Mouse (Mus musculus) hindbrain, embryonic 12.5 days (tissue): Measurements from ENCODE around the gene Scn1a. TPM values are rescaled to one million over a fixed set of nuclear protein-coding genes. Genes with fewer than 3 reads are reported as not detected.

Experiments used
- ATAC-seq: fragments of 200-750 bp; cut with Nextera tagmentation; 2 replicates; pipeline ENCODE4 v1.8.0; 2017; ENCODE audit warnings: moderate TSS enrichment; ENCODE audit not compliant: low FRiP score
- H3K27ac ChIP-seq: fragments of 300-500 bp; sonication (generic); 2 replicates; pipeline ENCODE4 v1.5.1; 2016; ENCODE audit warnings: mild to moderate bottlenecking
- H3K27me3 ChIP-seq: fragments of 300-500 bp; sonication (generic); 2 replicates; pipeline ENCODE4 v1.6.1; 2016; ENCODE audit warnings: mild to moderate bottlenecking
- H3K36me3 ChIP-seq: fragments of 300-500 bp; sonication (generic); 2 replicates; pipeline ENCODE4 v1.6.1; 2016; ENCODE audit warnings: mild to moderate bottlenecking
- H3K4me1 ChIP-seq: fragments of 300-500 bp; sonication (generic); 2 replicates; pipeline ENCODE4 v1.6.1; 2016
- H3K4me2 ChIP-seq: fragments of 300-500 bp; sonication (generic); replicated peaks from 2 replicates; pipeline ENCODE4 v1.6.1; 2016; ENCODE audit warnings: mild to moderate bottlenecking
- H3K4me3 ChIP-seq: fragments of 300-500 bp; sonication (generic); 2 replicates; pipeline ENCODE4 v1.5.1; 2016; ENCODE audit warnings: mild to moderate bottlenecking
- H3K9ac ChIP-seq: fragments of 300-500 bp; sonication (generic); 2 replicates; pipeline ENCODE4 v1.6.1; 2016; ENCODE audit warnings: mild to moderate bottlenecking, moderate library complexity
- H3K9me3 ChIP-seq: fragments of 300-500 bp; sonication (generic); replicated peaks from 2 replicates; pipeline ENCODE4 v1.6.1; 2016; ENCODE audit warnings: mild to moderate bottlenecking
- WGBS: fragments of 180-500 bp; shearing (Covaris S2); methylation state at CpG from one replicate; pipeline ENCODE4 v1.1.7; 2016; 5-methylcytosine and 5-hydroxymethylcytosine counted together
- polyA plus RNA-seq: library from polyadenylated mRNA; unstranded; fragments of >200 nt; fragmentation: Nextera tagmentation; extraction: Ambion mirVana; gene quantifications from 2 replicates; pipeline ENCODE4 v1.2.1, GENCODE M21; 2016

The Scn1a gene
- polyA plus RNA-seq, 1 experiment from 2014 or later: 4.0 TPM

DNA sequence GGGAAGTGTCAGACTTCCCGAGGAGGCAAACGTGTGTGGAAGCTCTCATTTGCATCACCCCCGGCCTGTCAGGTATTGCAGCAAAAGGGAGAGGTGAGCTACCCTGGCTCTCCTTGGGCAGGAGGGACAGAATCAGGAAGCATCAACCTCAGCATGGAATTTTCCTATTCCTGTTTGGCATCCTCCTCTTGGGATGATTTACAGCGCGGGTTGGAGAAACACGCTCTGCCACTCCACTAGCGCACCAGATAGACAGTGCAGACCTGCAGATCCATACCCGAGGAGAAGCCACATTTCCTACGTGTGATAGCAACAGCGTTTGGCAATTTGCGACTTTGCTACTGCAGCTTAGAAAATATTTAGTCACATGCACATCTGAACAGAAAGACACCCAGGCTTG lies 32.2 kb downstream of the Scn1a start:
- Histone ChIP-seq H3K4me2 (peak overlapping the region; percentile 67), H3K27ac (no peak overlapping the region), H3K4me3 (peak overlapping the region; percentile 47), H3K9ac (no peak overlapping the region), H3K4me1 (peaks cover 6% of the 10 kb centered on the region), H3K9me3 (no peaks in the 10 kb centered on the region), H3K36me3 (no peaks in the 10 kb centered on the region), H3K27me3 (no peaks in the 10 kb centered on the region)
- ATAC-seq: no peak
- 24% methylated on average over 11 of the region's 11 CpGs for WGBS

DNA sequence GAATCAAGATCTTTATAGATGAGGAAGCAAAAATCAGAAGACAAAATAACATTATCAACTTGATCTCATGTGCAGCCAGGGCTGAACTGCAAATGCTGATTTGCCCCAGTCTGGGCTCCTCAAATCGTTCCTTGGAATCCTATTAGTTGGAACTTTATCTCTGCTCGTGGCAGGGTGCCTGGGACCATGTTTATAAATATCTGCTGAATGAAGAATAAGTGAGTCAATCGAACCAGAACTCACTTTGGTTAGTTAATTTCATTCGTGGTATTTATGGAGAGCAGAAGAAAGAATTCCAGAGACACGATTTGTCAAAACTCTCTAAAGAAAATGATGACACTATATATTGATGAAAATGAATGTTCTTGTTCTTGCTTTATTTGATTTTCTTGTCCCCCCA lies 48.1 kb downstream of the Scn1a start:
- Histone ChIP-seq H3K4me1 (no peaks in the 10 kb centered on the region), H3K9ac (no peak overlapping the region), H3K27ac (no peak overlapping the region), H3K27me3 (no peaks in the 10 kb centered on the region), H3K4me3 (no peak overlapping the region), H3K9me3 (no peaks in the 10 kb centered on the region), H3K36me3 (no peaks in the 10 kb centered on the region), H3K4me2 (no peak overlapping the region)
- ATAC-seq: no peak
- 86% methylated on average over 5 of the region's 5 CpGs for WGBS

DNA sequence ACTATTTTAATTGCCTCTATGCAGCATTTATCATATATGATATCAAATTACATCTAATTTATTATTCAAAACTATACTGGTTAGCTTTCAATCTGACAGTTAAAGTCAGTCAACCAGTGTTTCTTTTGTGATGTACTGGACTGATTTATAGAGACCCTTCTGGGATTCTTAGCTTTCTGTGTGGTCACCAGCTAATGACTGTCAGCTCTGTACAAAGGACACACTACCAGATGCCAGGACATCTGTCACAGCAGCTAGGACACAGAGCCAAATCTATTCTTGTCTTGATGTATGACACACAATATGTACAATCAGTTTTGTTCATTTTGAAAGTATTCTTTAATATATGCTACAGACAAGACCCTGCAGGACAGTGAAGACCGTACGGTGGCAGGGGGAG lies 72.7 kb downstream of the Scn1a start:
- Histone ChIP-seq H3K4me3 (no peak overlapping the region), H3K9me3 (no peaks in the 10 kb centered on the region), H3K36me3 (no peaks in the 10 kb centered on the region), H3K4me1 (no peaks in the 10 kb centered on the region), H3K27me3 (no peaks in the 10 kb centered on the region), H3K27ac (no peak overlapping the region), H3K9ac (no peak overlapping the region), H3K4me2 (no peak overlapping the region)
- peak; percentile 75; the same call in 1 of the 2 replicates for ATAC-seq
- 51% methylated on average over 2 of the region's 2 CpGs for WGBS

DNA sequence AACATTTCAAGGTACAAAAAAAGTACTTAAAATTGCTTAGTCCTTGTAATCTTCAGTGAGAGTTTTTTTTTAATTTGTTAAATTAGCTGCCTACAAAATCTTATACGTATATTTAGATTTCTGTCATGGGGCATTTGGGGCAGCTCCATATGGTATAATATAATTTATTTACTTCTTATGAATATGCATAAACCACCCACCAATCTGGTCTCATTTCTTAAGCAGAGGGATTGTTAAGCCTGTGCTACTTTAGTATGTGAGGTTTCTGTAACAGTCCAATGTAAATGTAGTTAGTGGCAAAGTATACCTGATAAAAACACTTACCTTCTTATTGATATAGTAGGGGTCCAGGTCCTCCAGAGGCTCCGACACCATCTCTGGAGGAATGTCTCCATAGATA lies 90.0 kb downstream of the Scn1a start:
- no peaks in the 10 kb centered on the region for H3K9me3 ChIP-seq
- no peak overlapping the region for H3K9ac ChIP-seq
- no peak overlapping the region for H3K4me2 ChIP-seq
- H3K4me3 ChIP-seq: no peak overlapping the region
- no peaks in the 10 kb centered on the region for H3K4me1 ChIP-seq
- no peak for ATAC-seq
- no peaks in the 10 kb centered on the region for H3K36me3 ChIP-seq
- no peaks in the 10 kb centered on the region for H3K27me3 ChIP-seq
- 82% methylated on average over 2 of the region's 2 CpGs for WGBS
- no peak overlapping the region for H3K27ac ChIP-seq

DNA sequence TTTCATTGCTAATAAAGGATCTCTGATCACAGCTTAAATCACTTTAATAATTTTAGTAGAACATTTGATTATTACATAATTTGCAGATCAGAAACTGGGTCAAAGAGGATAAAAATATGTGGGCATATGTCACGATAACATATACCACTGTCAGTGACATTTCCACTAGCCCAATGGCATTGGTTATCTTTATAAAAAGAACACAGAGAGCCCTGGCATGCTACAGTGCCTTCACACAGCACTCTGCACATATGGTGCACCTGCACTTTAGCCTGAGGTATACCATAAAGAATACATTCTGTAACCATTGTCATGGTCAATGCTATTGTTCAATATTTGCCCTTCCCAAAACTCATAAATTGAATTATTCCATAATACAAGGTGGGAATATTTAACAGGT lies 94.0 kb downstream of the Scn1a start:
- H3K9me3 ChIP-seq: no peaks in the 10 kb centered on the region
- H3K4me1 ChIP-seq: no peaks in the 10 kb centered on the region
- no peak overlapping the region for H3K4me3 ChIP-seq
- H3K9ac ChIP-seq: no peak overlapping the region
- no peak overlapping the region for H3K27ac ChIP-seq
- no peak overlapping the region for H3K4me2 ChIP-seq
- no peaks in the 10 kb centered on the region for H3K36me3 ChIP-seq
- 97% methylated on average over 1 of the region's 1 CpGs for WGBS
- ATAC-seq: no peak
- H3K27me3 ChIP-seq: no peaks in the 10 kb centered on the region

DNA sequence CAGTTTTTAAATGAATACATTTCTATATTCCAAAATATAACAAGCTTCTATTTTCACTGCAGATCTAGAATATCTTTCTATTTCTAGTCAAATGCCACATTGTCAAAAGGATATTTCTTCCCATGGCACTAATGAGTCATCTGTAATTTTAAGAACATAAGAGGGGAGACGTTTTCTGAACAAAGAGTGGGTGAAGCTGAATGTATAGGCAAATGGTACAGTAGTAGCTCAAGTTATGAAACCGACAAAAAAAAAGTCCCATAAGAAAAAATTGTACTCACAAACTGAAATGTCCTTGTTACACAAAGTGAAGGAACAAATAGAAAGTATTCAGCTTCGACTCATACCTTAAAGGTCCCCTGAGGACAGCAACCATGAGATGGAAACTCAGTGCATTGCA lies 94.5 kb downstream of the Scn1a start:
- no peak overlapping the region for H3K27ac ChIP-seq
- WGBS: 77% methylated on average over 3 of the region's 3 CpGs
- ATAC-seq: no peak
- no peak overlapping the region for H3K4me3 ChIP-seq
- no peaks in the 10 kb centered on the region for H3K36me3 ChIP-seq
- no peak overlapping the region for H3K4me2 ChIP-seq
- no peaks in the 10 kb centered on the region for H3K4me1 ChIP-seq
- H3K9ac ChIP-seq: no peak overlapping the region
- no peaks in the 10 kb centered on the region for H3K27me3 ChIP-seq
- no peaks in the 10 kb centered on the region for H3K9me3 ChIP-seq

DNA sequence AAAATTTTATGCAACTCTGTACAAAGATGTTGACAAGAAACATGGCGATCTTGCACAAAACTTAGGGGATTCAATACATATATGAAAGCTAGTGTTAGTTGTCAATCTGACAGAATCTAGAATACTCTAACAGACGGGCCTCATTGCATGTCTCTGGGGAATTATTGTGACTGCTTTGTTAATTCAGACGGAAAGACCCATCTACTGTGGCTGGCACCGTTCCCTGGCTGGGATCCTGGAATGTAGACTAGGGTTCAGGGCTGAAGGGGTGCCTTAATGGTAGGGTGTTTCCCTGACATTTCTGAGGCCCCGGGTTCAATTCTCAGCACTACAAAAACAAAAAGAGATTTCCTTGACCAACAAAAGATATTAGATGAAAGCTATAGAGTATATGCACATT lies 103.2 kb downstream of the Scn1a start:
- H3K36me3 ChIP-seq: no peaks in the 10 kb centered on the region
- no peak overlapping the region for H3K4me2 ChIP-seq
- 57% methylated on average over 5 of the region's 5 CpGs for WGBS
- ATAC-seq: no peak
- no peaks in the 10 kb centered on the region for H3K27me3 ChIP-seq
- no peak overlapping the region for H3K4me3 ChIP-seq
- no peak overlapping the region for H3K9ac ChIP-seq
- H3K27ac ChIP-seq: no peak overlapping the region
- no peaks in the 10 kb centered on the region for H3K9me3 ChIP-seq
- no peaks in the 10 kb centered on the region for H3K4me1 ChIP-seq

DNA sequence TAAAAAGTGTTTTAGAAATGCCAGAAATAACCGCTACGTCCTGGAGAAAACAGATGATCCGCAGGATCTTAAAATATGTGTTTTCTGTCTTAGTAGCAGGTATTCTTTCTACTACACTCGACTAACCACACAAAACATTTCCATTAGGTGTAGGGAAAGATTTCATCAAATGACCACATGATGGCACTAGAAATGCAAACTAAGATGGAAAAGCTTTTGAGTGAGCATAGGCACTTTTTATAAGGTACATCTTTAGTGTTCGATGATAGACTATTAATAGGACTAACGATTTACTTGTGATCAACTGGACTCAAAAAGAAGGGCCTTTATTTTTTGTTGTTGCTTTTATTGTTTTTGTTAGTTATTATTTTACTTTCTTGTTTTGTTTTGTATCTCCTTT lies 104.2 kb downstream of the Scn1a start:
- H3K36me3 ChIP-seq: no peaks in the 10 kb centered on the region
- H3K4me1 ChIP-seq: no peaks in the 10 kb centered on the region
- H3K9me3 ChIP-seq: no peaks in the 10 kb centered on the region
- H3K4me2 ChIP-seq: no peak overlapping the region
- ATAC-seq: no peak
- H3K4me3 ChIP-seq: no peak overlapping the region
- H3K9ac ChIP-seq: no peak overlapping the region
- WGBS: 82% methylated on average over 6 of the region's 6 CpGs
- H3K27me3 ChIP-seq: no peaks in the 10 kb centered on the region
- no peak overlapping the region for H3K27ac ChIP-seq

DNA sequence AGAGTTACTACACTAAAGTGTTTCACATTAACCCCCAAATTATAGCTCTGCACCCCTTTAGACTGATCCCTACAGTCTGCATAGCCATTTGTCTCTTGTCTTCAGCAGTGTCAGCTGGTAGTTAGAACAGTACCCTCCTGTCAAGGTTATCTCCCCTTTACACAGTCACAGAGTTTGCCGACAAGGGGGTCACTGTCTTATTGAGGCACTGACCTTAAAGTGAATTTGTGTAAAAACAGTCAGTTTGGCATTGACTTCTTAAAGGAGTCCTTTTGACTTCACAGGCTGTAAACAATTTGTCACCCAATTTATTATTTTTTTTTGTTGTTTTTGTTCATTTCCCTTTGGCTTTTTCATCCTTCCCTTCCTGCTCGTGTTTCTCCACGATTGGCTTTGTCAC lies 168.1 kb downstream of the Scn1a start:
- Histone ChIP-seq H3K9me3 (no peaks in the 10 kb centered on the region), H3K4me3 (no peak overlapping the region), H3K4me1 (no peaks in the 10 kb centered on the region), H3K27me3 (no peaks in the 10 kb centered on the region), H3K27ac (no peak overlapping the region), H3K9ac (no peak overlapping the region), H3K4me2 (no peak overlapping the region), H3K36me3 (no peaks in the 10 kb centered on the region)
- WGBS: 81% methylated on average over 3 of the region's 3 CpGs
- ATAC-seq: no peak

DNA sequence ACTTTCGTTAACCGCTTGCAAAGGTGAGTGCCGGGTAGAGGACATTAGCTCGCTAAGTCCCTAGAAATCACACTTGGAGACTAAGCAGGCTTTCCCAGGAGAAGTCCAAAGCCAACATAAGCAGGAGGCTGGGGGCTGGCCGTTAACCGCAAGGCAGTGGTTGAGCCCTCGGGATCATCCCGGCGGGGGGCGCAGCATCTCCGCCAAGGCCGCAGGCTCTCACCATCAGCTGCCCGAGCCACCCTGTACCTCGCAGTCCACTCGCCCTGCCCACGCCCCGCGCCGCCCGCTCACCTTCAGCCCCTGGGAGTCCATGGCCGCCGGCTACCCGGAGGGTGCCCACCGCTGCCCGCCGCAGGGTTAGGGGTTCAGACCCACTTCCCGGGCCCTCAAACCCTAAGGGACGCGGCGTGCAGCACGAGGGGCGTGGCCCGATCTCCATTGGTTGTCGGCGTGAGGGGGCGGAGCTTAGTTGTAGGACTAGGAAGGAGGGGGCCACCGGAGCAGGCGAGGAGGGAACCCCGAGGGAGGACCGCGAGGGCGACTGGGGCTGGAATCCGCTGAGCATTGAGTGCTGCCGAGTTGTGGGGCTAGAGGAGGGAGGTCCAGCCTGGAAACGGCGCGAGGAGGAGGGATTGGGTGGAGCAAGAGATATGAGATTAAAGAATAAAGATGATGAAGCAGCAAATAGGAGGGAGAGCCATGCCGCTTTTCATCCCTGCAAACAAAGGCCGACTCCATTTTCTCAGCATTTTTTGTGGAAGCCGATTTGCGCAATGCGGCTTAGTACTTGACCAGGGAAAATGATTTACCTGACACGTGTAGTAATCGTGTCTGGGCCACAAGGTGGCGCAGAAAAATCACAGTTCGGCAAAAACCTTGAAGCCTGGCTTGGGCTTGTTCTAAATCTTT lies 184.2 kb downstream of the Scn1a start, which contains the start of gene Ttc21b:
Gene Ttc21b (minus strand): TSS at position 398 of the 912 bp plus-strand sequence.
- Histone ChIP-seq H3K4me1 (peaks cover 10% of the 10 kb centered on the region), H3K9ac (peak within 1 kb of the TSS; percentile 79), H3K36me3 (peaks cover 7% of the 10 kb centered on the region), H3K27me3 (no peaks in the 10 kb centered on the region), H3K4me3 (peak within 1 kb of the TSS; percentile 83), H3K9me3 (no peaks in the 10 kb centered on the region), H3K4me2 (peak within 1 kb of the TSS; percentile 64), H3K27ac (peak within 1 kb of the TSS; percentile 83)
- ATAC-seq: peak; percentile 99
- under 1% methylated on average over 56 of the region's 56 CpGs for WGBS

DNA sequence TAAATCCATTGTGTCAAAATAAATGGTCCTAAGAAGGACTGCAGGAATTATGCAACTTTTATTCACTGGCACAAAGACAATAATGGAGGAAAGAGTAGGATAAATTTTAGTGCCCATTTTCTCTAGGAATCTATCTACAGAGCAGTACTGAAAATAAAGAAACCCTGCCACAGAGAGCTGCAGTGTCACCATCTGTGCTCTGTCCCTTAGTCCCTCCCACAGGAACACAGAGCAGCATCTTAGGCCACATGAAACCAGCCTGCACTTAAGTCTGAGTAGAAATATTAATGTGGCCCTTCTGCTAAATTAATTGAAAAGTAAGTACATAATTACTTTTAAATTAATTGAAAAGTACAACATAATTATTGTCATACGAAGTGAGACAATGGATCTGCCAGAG lies 196.6 kb downstream of the Scn1a start:
- H3K27ac ChIP-seq: no peak overlapping the region
- H3K4me1 ChIP-seq: no peaks in the 10 kb centered on the region
- no peaks in the 10 kb centered on the region for H3K9me3 ChIP-seq
- peaks cover 30% of the 10 kb centered on the region for H3K36me3 ChIP-seq
- no peak overlapping the region for H3K4me2 ChIP-seq
- H3K4me3 ChIP-seq: no peak overlapping the region
- no peak overlapping the region for H3K9ac ChIP-seq
- no peaks in the 10 kb centered on the region for H3K27me3 ChIP-seq
- 79% methylated on average over 1 of the region's 1 CpGs for WGBS
- ATAC-seq: no peak

DNA sequence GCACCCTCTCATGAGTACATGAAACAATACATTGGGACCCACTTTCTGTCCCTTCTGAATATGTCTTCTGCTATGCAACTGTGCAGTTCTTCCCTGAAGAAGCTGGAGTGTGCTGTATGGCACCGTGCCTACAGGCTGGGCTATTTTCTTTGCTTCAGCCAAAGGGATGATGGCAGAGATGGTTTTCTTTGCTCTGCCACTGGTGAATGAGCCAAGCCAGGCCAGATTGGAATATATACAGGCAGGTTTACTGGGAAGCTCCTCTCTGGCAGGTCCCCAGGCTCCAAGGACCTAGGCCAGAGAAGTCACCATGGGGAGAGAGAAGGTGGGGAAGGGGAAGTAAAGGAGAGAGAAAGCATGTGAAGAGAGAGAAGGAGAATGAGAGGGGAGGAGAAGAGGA lies 200.3 kb downstream of the Scn1a start:
- H3K4me3 ChIP-seq: no peak overlapping the region
- H3K9ac ChIP-seq: no peak overlapping the region
- H3K36me3 ChIP-seq: peaks cover 23% of the 10 kb centered on the region
- no peak overlapping the region for H3K4me2 ChIP-seq
- 100% methylated on average over 1 of the region's 1 CpGs for WGBS
- no peaks in the 10 kb centered on the region for H3K4me1 ChIP-seq
- no peak overlapping the region for H3K27ac ChIP-seq
- ATAC-seq: no peak
- no peaks in the 10 kb centered on the region for H3K9me3 ChIP-seq
- H3K27me3 ChIP-seq: no peaks in the 10 kb centered on the region

DNA sequence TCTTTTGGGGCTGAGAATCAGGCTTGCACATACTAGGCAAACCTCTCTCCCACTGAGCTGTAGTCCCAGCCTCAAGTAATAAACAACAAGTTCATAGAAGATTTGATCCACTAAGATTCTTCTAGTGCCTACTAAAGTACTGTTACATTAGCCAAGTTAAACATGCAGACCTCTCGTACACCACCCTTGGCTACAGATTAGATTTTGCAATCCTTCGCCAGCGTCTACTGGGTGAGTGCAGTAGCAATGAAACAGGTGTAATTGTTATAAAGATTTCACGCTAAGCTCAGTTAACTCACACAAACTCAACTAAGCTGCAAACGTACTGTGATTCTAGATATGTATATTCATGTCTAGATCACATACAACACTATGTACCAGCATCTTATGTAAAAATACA lies 201.8 kb downstream of the Scn1a start:
- Histone ChIP-seq H3K9ac (no peak overlapping the region), H3K27me3 (no peaks in the 10 kb centered on the region), H3K4me3 (no peak overlapping the region), H3K9me3 (no peaks in the 10 kb centered on the region), H3K4me2 (no peak overlapping the region), H3K36me3 (peaks cover 23% of the 10 kb centered on the region), H3K4me1 (no peaks in the 10 kb centered on the region), H3K27ac (no peak overlapping the region)
- ATAC-seq: no peak
- WGBS: 94% methylated on average over 5 of the region's 5 CpGs
